Mouse (Mus musculus) heart, embryonic 15.5 days (tissue): Measurements from ENCODE around the gene Ssh2. TPM values are rescaled to one million over a fixed set of nuclear protein-coding genes. Genes with fewer than 3 reads are reported as not detected.
"Not testable (repeated sequence)": the region's sequence is repeated elsewhere in the genome, so short reads cannot be mapped to it uniquely, and the experiment has no call there.

ENCODE experiments used
- ATAC-seq: fragments of 200-750 bp; cut with Nextera tagmentation; replicated peaks from 2 replicates; pipeline ENCODE4 v1.8.0; 2017; ENCODE audit warnings: low read depth, moderate TSS enrichment; ENCODE audit not compliant: insufficient number of reproducible peaks, insufficient read depth, low FRiP score
- H3K27ac ChIP-seq: fragments of 300-500 bp; sonication (generic); 2 replicates; pipeline ENCODE4 v1.5.1; 2015; ENCODE audit warnings: mild to moderate bottlenecking, inconsistent platforms
- H3K27me3 ChIP-seq: fragments of 300-500 bp; sonication (generic); 2 replicates; pipeline ENCODE4 v1.6.1; 2015; ENCODE audit warnings: inconsistent platforms
- H3K36me3 ChIP-seq: fragments of 300-500 bp; sonication (generic); 2 replicates; pipeline ENCODE4 v1.6.1; 2015; ENCODE audit warnings: mild to moderate bottlenecking, inconsistent platforms
- H3K4me1 ChIP-seq: fragments of 300-500 bp; sonication (generic); replicated peaks from 2 replicates; pipeline ENCODE4 v1.6.1; 2015; ENCODE audit warnings: inconsistent platforms
- H3K4me2 ChIP-seq: fragments of 300-500 bp; sonication (generic); 2 replicates; pipeline ENCODE4 v1.6.1; 2015; ENCODE audit warnings: inconsistent platforms, mild to moderate bottlenecking, moderate library complexity
- H3K4me3 ChIP-seq: fragments of 300-500 bp; sonication (generic); 2 replicates; pipeline ENCODE4 v1.5.1; 2015; ENCODE audit warnings: mild to moderate bottlenecking, inconsistent platforms
- H3K9ac ChIP-seq: fragments of 300-500 bp; sonication (generic); 2 replicates; pipeline ENCODE4 v1.6.1; 2015; ENCODE audit warnings: mild to moderate bottlenecking, inconsistent platforms
- H3K9me3 ChIP-seq: fragments of 300-500 bp; sonication (generic); replicated peaks from 2 replicates; pipeline ENCODE4 v1.6.1; 2016; ENCODE audit warnings: inconsistent platforms
- WGBS: fragments of 180-500 bp; shearing (Covaris S2); methylation state at CpG from one replicate; pipeline ENCODE4 v1.1.7; 2015; ENCODE audit warnings: mixed read lengths; 5-methylcytosine and 5-hydroxymethylcytosine counted together
- polyA plus RNA-seq: library from polyadenylated mRNA; unstranded; fragments of >200 nt; fragmentation: Nextera tagmentation; extraction: Ambion mirVana; gene quantifications from 2 replicates; pipeline ENCODE4 v1.2.1, GENCODE M21; 2015

Ssh2 gene
- polyA plus RNA-seq, 1 experiment from 2014 or later = 22.0 TPM

DNA sequence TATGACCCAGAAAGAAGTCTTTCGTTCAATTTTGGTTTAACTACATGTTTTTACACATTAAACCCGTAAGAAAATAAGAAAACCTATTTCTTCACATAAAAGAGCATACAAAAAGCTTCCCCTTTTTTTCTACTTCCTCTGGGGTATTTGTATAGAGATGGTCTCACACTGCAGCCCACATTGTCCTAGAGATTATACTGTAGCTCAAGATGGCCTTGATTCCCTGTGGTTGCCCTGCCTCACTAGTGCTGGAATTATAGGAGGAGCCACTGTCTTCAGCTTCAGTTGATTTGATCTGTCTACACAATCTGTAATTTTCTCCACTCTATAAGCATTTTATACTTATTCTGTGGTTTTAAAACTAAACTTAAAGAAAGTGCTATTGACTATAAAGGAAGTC, 15.4 kb downstream of the Ssh2 start:
- 93% methylated on average over 2 of the region's 2 CpGs for WGBS
- no peak for ATAC-seq
- Histone ChIP-seq H3K27me3 (no peaks in the 10 kb centered on the region), H3K36me3 (no peaks in the 10 kb centered on the region), H3K4me3 (no peak overlapping the region), H3K4me1 (no peaks in the 10 kb centered on the region), H3K27ac (no peak overlapping the region), H3K9me3 (no peaks in the 10 kb centered on the region), H3K4me2 (no peak overlapping the region), H3K9ac (no peak overlapping the region)

DNA sequence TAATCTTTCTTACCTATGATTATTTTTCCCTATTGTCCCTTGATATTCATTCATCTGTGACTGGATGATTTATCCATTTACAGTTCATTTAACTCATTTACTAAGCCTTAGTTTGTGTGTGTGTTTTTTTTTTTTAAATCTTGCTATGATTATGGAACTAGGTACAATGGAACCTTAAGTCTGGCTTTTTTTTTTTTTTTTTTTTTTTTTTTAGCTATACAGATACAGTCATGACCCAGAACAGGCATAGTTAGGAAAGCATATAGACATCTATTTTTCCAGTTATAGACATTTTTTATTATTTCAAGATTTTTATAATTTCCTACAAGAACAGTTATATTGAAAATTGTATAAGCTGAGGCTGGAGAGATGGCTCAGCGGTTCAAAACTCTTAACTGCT, 19.2 kb downstream of the Ssh2 start:
- Histone ChIP-seq H3K36me3 (no peaks in the 10 kb centered on the region), H3K9me3 (no peaks in the 10 kb centered on the region), H3K9ac (no peak overlapping the region), H3K4me3 (no peak overlapping the region), H3K4me2 (no peak overlapping the region), H3K27me3 (no peaks in the 10 kb centered on the region), H3K4me1 (no peaks in the 10 kb centered on the region), H3K27ac (no peak overlapping the region)
- 92% methylated on average over 1 of the region's 1 CpGs for WGBS
- no peak for ATAC-seq

DNA sequence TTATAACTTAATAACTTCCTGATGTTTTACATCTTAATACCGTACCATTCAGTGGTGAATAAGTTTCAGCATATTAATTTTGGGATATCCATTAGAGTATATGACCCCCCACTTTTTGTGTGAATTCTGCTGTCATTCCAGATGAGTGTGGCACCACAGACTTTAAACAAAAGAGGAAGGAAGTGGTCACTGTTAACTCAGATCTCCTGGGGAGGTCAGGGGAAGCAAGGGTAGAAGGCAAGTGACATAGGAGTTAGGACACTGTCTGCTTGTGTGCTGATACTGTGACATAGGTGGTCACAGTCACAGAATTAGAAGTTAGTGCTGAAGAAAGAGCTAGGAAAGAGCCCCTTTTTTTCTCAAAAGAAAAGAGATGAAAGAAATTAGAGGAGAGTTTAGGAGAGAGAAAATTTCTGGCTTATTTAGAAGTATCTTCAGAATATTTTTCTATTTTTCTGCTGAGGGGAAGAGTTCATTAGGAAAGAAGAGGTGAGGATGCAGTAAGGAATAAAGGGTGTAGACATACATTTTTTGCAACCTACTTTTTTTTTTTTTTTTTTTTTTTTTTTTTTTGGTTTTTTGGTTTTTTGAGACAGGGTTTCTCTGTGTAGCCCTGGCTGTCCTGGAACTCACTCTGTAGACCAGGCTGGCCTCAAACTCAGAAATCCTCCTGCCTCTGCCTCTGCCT, 23.7 kb downstream of the Ssh2 start:
- H3K4me3 ChIP-seq = no peak overlapping the region
- no peaks in the 10 kb centered on the region for H3K27me3 ChIP-seq
- no peak for ATAC-seq
- no peaks in the 10 kb centered on the region for H3K36me3 ChIP-seq
- H3K9ac ChIP-seq = no peak overlapping the region
- no peaks in the 10 kb centered on the region for H3K4me1 ChIP-seq
- WGBS = 72% methylated on average over 1 of the region's 1 CpGs
- no peak overlapping the region for H3K27ac ChIP-seq
- H3K9me3 ChIP-seq = no peaks in the 10 kb centered on the region
- H3K4me2 ChIP-seq = no peak overlapping the region

DNA sequence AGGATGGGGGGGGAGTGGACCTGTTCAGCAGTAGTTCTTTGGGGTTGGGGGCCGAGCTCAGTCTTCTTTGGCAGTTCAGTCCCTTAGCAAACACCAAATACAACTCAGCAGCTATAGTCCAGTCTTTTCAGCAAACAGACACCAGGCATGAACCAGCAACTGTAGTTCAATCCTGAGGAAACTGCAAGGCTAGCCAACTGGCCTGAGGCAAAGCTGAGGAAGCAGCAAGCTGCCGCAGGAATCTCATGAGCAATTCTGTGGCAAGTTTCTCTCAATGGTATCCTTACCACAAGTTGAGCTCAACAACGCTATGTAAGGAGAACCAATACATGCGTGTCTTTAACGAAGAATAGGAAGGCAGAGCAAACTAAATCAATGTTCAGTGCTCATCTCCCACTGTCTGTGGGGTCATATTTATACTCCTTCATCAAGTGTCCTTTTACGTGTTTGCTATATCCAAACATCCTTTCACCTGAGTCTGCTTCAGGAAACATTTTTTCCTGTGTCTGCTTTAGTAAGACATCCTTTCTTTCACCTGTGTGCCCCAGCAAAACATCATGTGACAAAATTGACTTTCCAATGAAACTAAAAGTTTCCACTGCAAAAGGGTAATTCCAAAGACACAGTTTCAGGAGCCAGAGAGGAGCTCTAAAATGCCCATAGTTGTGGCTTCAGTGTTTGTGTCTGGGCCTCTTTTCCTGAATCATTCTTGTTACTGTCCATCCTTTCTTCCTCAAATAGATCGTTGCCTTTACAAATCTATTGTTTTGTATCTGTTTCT, 24.6 kb downstream of the Ssh2 start:
- 84% methylated on average over 7 of the region's 7 CpGs for WGBS
- no peaks in the 10 kb centered on the region for H3K27me3 ChIP-seq
- H3K4me2 ChIP-seq = no peak overlapping the region
- no peak overlapping the region for H3K4me3 ChIP-seq
- H3K9me3 ChIP-seq = no peaks in the 10 kb centered on the region
- H3K36me3 ChIP-seq = no peaks in the 10 kb centered on the region
- no peak overlapping the region for H3K9ac ChIP-seq
- H3K4me1 ChIP-seq = no peaks in the 10 kb centered on the region
- no peak for ATAC-seq
- H3K27ac ChIP-seq = no peak overlapping the region

DNA sequence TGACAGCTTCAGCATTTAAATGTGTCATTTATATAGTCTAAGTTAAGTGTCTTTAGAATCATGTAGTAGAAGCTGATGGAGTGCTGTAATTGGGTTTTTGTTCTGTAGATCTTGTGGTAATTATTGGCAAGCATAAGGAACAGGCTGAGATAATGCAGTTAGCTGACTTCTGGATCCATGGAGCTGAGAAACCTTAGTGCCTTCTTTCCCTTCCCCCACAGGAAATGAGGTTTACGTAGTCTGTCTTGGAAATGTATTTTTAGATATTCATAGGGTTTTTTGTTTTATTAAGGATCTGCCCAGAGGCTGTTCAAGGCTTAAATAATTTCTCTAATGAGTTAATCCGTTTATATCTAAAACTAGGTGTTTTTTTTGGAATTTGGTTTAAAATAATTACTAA, 26.8 kb downstream of the Ssh2 start:
- H3K36me3 ChIP-seq = no peaks in the 10 kb centered on the region
- H3K27me3 ChIP-seq = no peaks in the 10 kb centered on the region
- no peak overlapping the region for H3K9ac ChIP-seq
- no peaks in the 10 kb centered on the region for H3K9me3 ChIP-seq
- 50% methylated on average over 2 of the region's 2 CpGs for WGBS
- H3K4me2 ChIP-seq = no peak overlapping the region
- H3K4me1 ChIP-seq = no peaks in the 10 kb centered on the region
- no peak overlapping the region for H3K27ac ChIP-seq
- no peak overlapping the region for H3K4me3 ChIP-seq
- no peak for ATAC-seq

DNA sequence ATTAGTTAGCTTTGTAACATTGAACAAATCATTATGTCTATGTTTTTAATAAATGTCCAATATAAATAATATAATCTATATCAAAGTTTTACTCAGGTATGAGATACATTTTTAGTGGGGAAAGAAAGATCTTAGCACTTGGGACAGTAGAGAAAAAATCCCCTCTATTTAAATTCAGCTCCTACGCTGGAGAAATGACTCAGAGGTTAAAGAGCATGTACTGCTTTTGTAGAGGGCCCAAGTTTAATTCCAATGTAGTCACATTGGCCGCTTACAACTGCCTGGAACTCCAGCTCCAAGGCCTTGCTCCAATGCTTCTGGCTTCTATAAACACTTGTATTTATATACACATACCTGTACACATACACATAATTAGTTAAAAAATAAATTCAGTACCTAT, 36.7 kb downstream of the Ssh2 start:
- Histone ChIP-seq H3K4me1 (no peaks in the 10 kb centered on the region), H3K27ac (no peak overlapping the region), H3K4me3 (no peak overlapping the region), H3K9me3 (no peaks in the 10 kb centered on the region), H3K36me3 (no peaks in the 10 kb centered on the region), H3K4me2 (no peak overlapping the region), H3K27me3 (no peaks in the 10 kb centered on the region), H3K9ac (no peak overlapping the region)
- no peak for ATAC-seq
- WGBS = 87% methylated on average over 2 of the region's 2 CpGs

DNA sequence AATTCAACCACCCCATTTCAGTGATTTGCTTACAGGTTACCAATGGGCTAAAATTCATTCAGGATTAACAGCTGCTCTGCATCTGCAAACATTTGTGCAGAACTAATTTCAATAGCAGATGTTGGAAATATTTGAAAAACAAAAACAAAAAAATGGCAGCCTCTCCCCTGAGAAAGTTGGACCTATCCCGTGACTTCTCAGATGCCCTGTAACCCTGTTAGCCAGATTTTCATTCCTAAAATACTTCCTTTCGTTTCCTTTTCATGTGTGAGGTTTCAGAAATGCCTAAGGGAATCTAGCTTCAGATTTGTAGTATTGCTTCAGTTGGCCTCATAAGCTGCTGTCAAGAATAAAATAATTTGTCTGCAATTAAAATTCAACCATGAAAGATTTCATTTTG, 43.4 kb downstream of the Ssh2 start:
- ATAC-seq = no peak
- no peaks in the 10 kb centered on the region for H3K9me3 ChIP-seq
- no peaks in the 10 kb centered on the region for H3K27me3 ChIP-seq
- H3K4me3 ChIP-seq = no peak overlapping the region
- H3K4me1 ChIP-seq = no peaks in the 10 kb centered on the region
- 57% methylated on average over 2 of the region's 2 CpGs for WGBS
- H3K36me3 ChIP-seq = no peaks in the 10 kb centered on the region
- no peak overlapping the region for H3K9ac ChIP-seq
- no peak overlapping the region for H3K4me2 ChIP-seq
- no peak overlapping the region for H3K27ac ChIP-seq

DNA sequence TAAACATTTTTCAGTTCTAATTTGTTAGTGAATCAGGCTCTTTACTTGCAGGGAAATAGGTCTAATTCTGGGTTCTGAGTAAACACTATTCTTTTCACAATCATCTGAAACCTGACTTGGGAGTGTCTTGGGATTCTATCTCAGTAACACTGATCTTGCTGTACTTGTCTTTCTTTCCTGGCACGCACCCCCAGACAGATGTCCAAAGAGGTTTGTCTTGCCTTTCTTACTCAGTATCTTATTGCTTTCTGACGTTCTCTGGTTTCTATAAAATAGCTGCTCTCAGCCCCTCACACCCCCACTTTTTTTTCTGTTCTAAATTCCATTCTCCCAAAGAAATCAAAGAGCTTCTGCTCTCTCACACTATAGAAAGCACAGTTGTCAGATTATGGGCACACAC, 51.3 kb downstream of the Ssh2 start:
- Histone ChIP-seq H3K27ac (no peak overlapping the region), H3K9ac (no peak overlapping the region), H3K36me3 (no peaks in the 10 kb centered on the region), H3K4me2 (no peak overlapping the region), H3K4me3 (no peak overlapping the region), H3K9me3 (no peaks in the 10 kb centered on the region), H3K27me3 (no peaks in the 10 kb centered on the region), H3K4me1 (no peaks in the 10 kb centered on the region)
- ATAC-seq = no peak
- WGBS = 57% methylated on average over 2 of the region's 2 CpGs

DNA sequence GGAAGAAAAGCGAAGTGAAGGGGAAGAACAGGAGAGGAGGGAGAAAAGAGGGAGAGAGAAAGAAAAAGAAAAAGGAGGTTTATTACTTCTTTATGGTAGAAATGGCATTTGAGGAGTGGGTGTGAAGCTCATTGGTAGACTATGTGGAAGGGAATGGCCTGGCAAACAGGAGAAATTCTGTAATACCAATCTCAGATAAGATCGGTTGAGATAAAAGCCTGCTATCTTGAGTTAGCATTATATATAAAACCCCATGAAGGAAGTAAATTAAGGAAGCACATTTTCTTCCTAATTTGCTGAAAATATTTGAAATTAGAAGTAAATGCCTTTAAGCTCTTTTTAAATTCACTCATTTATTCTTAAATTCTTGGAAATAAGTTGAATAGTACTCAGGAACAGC, 59.9 kb downstream of the Ssh2 start:
- Histone ChIP-seq H3K4me1 (peaks cover 20% of the 10 kb centered on the region), H3K9me3 (no peaks in the 10 kb centered on the region), H3K4me3 (no peak overlapping the region), H3K4me2 (no peak overlapping the region), H3K36me3 (no peaks in the 10 kb centered on the region), H3K27me3 (no peaks in the 10 kb centered on the region), H3K27ac (no peak overlapping the region), H3K9ac (no peak overlapping the region)
- no peak for ATAC-seq
- 80% methylated on average over 2 of the region's 2 CpGs for WGBS

DNA sequence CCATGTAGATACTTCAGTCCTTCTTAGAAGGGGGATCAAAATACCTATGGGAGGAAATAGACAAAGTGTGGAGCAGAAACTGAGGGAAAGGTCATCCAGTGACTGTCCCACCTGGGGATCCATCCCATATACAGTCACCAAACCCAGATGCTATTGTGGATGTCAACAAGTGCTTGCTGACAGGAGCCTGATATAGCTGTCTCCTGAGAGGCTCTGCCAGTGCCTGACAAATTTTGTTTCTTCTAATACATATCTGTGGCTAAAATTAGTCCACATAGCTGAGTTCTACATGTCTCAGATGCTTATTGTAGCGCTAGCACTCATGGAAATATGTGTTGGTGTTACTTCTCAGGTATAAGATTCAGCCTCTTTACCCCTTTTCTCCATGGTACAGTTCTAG, 62.5 kb downstream of the Ssh2 start:
- ATAC-seq = peak; percentile 62; the same call in 1 of the 2 replicates
- not testable (repeated sequence) for H3K27me3 ChIP-seq, H3K4me3 ChIP-seq, H3K36me3 ChIP-seq, H3K9ac ChIP-seq, H3K9me3 ChIP-seq
- peak overlapping the region; percentile 70 for H3K27ac ChIP-seq
- peaks cover 20% of the 10 kb centered on the region for H3K4me1 ChIP-seq
- WGBS = 56% methylated on average over 1 of the region's 1 CpGs
- peak overlapping the region; percentile 29; the same call in 1 of the 2 replicates for H3K4me2 ChIP-seq

DNA sequence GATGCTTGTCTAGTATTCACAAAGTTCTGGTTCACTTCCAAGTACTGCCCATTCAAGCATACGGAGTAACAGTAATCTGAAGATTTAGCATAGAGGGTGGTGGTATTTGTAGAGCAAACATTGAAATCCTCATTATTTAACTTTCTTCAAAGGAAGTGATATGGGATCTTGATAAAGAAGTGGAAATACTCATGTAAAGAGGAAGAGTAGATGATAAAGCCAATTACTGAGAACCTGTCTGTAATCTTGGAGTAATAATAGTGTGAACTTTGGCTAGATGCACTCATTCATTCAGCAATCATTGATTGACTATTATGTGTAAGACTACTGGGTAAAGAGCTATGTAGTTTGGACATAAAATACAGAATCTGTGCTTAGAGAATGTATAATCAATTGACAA, 64.1 kb downstream of the Ssh2 start:
- 53% methylated on average over 1 of the region's 1 CpGs for WGBS
- no peak for ATAC-seq

DNA sequence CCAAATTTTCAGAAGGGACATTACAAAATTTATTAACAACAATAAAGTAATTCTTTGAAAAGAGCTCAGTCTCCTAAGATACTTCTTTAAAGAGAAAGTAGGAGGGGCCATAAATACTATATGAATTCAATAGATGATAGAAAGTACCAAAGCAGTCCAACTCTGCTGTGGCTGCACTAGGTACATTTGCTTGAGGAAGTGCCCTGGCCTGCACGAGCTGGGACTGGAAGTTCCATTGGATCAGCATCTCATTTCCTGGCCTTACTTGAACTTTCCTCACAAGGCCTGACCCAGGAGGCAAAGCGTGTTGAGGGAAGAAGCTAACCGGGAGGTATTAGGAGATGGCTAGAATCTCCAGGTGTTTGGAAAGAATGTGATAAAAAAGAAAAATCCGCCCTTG, 75.4 kb downstream of the Ssh2 start:
- Histone ChIP-seq H3K27me3 (no peaks in the 10 kb centered on the region), H3K27ac (no peak overlapping the region), H3K4me2 (no peak overlapping the region), H3K9ac (no peak overlapping the region), H3K4me1 (no peaks in the 10 kb centered on the region), H3K36me3 (no peaks in the 10 kb centered on the region), H3K4me3 (no peak overlapping the region), H3K9me3 (no peaks in the 10 kb centered on the region)
- ATAC-seq = no peak
- WGBS = 70% methylated on average over 4 of the region's 4 CpGs

More for the DNA sequence above, 64.1 kb downstream of the Ssh2 start:
- H3K27ac ChIP-seq = no peak overlapping the region
- no peak overlapping the region for H3K4me2 ChIP-seq
- H3K4me3 ChIP-seq = no peak overlapping the region
- no peaks in the 10 kb centered on the region for H3K27me3 ChIP-seq
- peaks cover 20% of the 10 kb centered on the region for H3K4me1 ChIP-seq
- H3K36me3 ChIP-seq = no peaks in the 10 kb centered on the region; the same call in 1 of the 2 replicates
- no peaks in the 10 kb centered on the region for H3K9me3 ChIP-seq
- H3K9ac ChIP-seq = no peak overlapping the region
